Mouse (Mus musculus) megakaryocyte, embryonic 14.5 days (primary cell): ENCODE results near the gene E130309D02Rik.

Source experiments
- FLI1 ChIP-seq: IDR thresholded peaks from 2 replicates; pipeline ENCODE4 v1.6.1; 2012; ENCODE audit warnings: low read length, inconsistent platforms, mixed read lengths
- GATA1 ChIP-seq: IDR thresholded peaks from 3 replicates; pipeline ENCODE4 v1.6.1; 2012; ENCODE audit warnings: mixed read lengths, low read length, inconsistent platforms, borderline replicate concordance

GRCm38 (mm10) chr5:143361428-143361827 is 46.3 kb upstream of the E130309D02Rik start:
- TF ChIP-seq GATA1 (no peak), FLI1 (no peak)
